Mouse (Mus musculus): Measurements from ENCODE around the gene Lhfp. TPM values are rescaled to one million over a fixed set of nuclear protein-coding genes. Genes with fewer than 3 reads are reported as not detected.

The Lhfp gene
- total and polyA plus RNA-seq, 2 experiments = 10.6 to 15.3 TPM

- H3K27ac ChIP-seq (replicated peaks; ENCODE audit: insufficient read depth, low read depth, low read length) = no peak overlapping the region
- DNase-seq (ENCODE audit: extremely low read depth, low read depth, low spot score) = no peak
- no peaks in the 10 kb centered on the region for H3K36me3 ChIP-seq (ENCODE audit: control insufficient read depth, insufficient read depth, low read length)
- no peak overlapping the region for H3K9ac ChIP-seq (ENCODE audit: low read depth, low read length)
- no peak overlapping the region for H3K4me3 ChIP-seq (ENCODE audit: insufficient read depth, low read depth, low read length)
- H3K4me1 ChIP-seq (ENCODE audit: control insufficient read depth, insufficient read depth, low read length) = no peaks in the 10 kb centered on the region
- H3K79me2 ChIP-seq (ENCODE audit: control insufficient read depth, insufficient read depth, low read length) = no peaks in the 10 kb centered on the region
- H3K27me3 ChIP-seq (ENCODE audit: control insufficient read depth, insufficient read depth, low read length) = no peaks in the 10 kb centered on the region
- TF ChIP-seq CTCF (IDR thresholded peaks at IDR 0.05; ENCODE audit: low read depth, low read length) = no peak
- TF ChIP-seq POLR2A (IDR thresholded peaks at IDR 0.05; ENCODE audit: extremely low read depth, insufficient read depth, low read length) = no peak
- whole genome bisulfite sequencing = 67% methylated on average over 10 of the region's 10 CpGs
Observed at GRCm38 (mm10) chr3:53201670-53202069, 160.3 kb downstream of the Lhfp start.

- 79% methylated on average over 6 of the region's 6 CpGs for WGBS
- H3K4me3 ChIP-seq (ENCODE audit: insufficient read depth, low read depth, low read length) = no peak overlapping the region
- H3K27ac ChIP-seq (replicated peaks; ENCODE audit: insufficient read depth, low read depth, low read length) = no peak overlapping the region
- no peak overlapping the region for H3K9ac ChIP-seq (ENCODE audit: low read depth, low read length)
- DNase-seq (ENCODE audit: extremely low read depth, low read depth, low spot score) = no peak
- H3K36me3 ChIP-seq (ENCODE audit: control insufficient read depth, insufficient read depth, low read length) = no peaks in the 10 kb centered on the region
- H3K4me1 ChIP-seq (ENCODE audit: control insufficient read depth, insufficient read depth, low read length) = no peaks in the 10 kb centered on the region
- no peaks in the 10 kb centered on the region for H3K27me3 ChIP-seq (ENCODE audit: control insufficient read depth, insufficient read depth, low read length)
- no peaks in the 10 kb centered on the region for H3K79me2 ChIP-seq (ENCODE audit: control insufficient read depth, insufficient read depth, low read length)
- TF ChIP-seq CTCF (IDR thresholded peaks at IDR 0.05; ENCODE audit: low read depth, low read length) (no peak), POLR2A (IDR thresholded peaks at IDR 0.05; ENCODE audit: extremely low read depth, insufficient read depth, low read length) (no peak)
Observed at GRCm38 (mm10) chr3:53202184-53202583, 160.9 kb downstream of the Lhfp start.

GRCm38 (mm10) chr3:53202698-53203097 lies 161.4 kb downstream of the Lhfp start:
- H3K36me3 ChIP-seq (ENCODE audit: control insufficient read depth, insufficient read depth, low read length) = no peaks in the 10 kb centered on the region
- H3K27ac ChIP-seq (replicated peaks; ENCODE audit: insufficient read depth, low read depth, low read length) = no peak overlapping the region
- H3K79me2 ChIP-seq (ENCODE audit: control insufficient read depth, insufficient read depth, low read length) = no peaks in the 10 kb centered on the region
- 80% methylated on average over 3 of the region's 3 CpGs for WGBS
- no peak for DNase-seq (ENCODE audit: extremely low read depth, low read depth, low spot score)
- TF ChIP-seq POLR2A (IDR thresholded peaks at IDR 0.05; ENCODE audit: extremely low read depth, insufficient read depth, low read length) (no peak), CTCF (IDR thresholded peaks at IDR 0.05; ENCODE audit: low read depth, low read length) (no peak)
- H3K4me3 ChIP-seq (ENCODE audit: insufficient read depth, low read depth, low read length) = no peak overlapping the region
- H3K27me3 ChIP-seq (ENCODE audit: control insufficient read depth, insufficient read depth, low read length) = no peaks in the 10 kb centered on the region
- no peak overlapping the region for H3K9ac ChIP-seq (ENCODE audit: low read depth, low read length)
- no peaks in the 10 kb centered on the region for H3K4me1 ChIP-seq (ENCODE audit: control insufficient read depth, insufficient read depth, low read length)

- no peaks in the 10 kb centered on the region for H3K79me2 ChIP-seq (ENCODE audit: control insufficient read depth, insufficient read depth, low read length)
- H3K27ac ChIP-seq (replicated peaks; ENCODE audit: insufficient read depth, low read depth, low read length) = no peak overlapping the region
- no peaks in the 10 kb centered on the region for H3K36me3 ChIP-seq (ENCODE audit: control insufficient read depth, insufficient read depth, low read length)
- no peak for DNase-seq (ENCODE audit: extremely low read depth, low read depth, low spot score)
- WGBS = 84% methylated on average over 5 of the region's 5 CpGs
- H3K9ac ChIP-seq (ENCODE audit: low read depth, low read length) = no peak overlapping the region
- no peaks in the 10 kb centered on the region for H3K4me1 ChIP-seq (ENCODE audit: control insufficient read depth, insufficient read depth, low read length)
- H3K4me3 ChIP-seq (ENCODE audit: insufficient read depth, low read depth, low read length) = no peak overlapping the region
- TF ChIP-seq CTCF (IDR thresholded peaks at IDR 0.05; ENCODE audit: low read depth, low read length) = no peak
- TF ChIP-seq POLR2A (IDR thresholded peaks at IDR 0.05; ENCODE audit: extremely low read depth, insufficient read depth, low read length) = no peak
- H3K27me3 ChIP-seq (ENCODE audit: control insufficient read depth, insufficient read depth, low read length) = no peaks in the 10 kb centered on the region
Observed at GRCm38 (mm10) chr3:53203656-53204055, 162.3 kb downstream of the Lhfp start.

- no peaks in the 10 kb centered on the region for H3K27me3 ChIP-seq (ENCODE audit: control insufficient read depth, insufficient read depth, low read length)
- 85% methylated on average over 7 of the region's 7 CpGs for WGBS
- no peaks in the 10 kb centered on the region for H3K36me3 ChIP-seq (ENCODE audit: control insufficient read depth, insufficient read depth, low read length)
- no peak overlapping the region for H3K27ac ChIP-seq (replicated peaks; ENCODE audit: insufficient read depth, low read depth, low read length)
- TF ChIP-seq POLR2A (IDR thresholded peaks at IDR 0.05; ENCODE audit: extremely low read depth, insufficient read depth, low read length) (no peak), CTCF (IDR thresholded peaks at IDR 0.05; ENCODE audit: low read depth, low read length) (no peak)
- DNase-seq (ENCODE audit: extremely low read depth, low read depth, low spot score) = no peak
- H3K4me3 ChIP-seq (ENCODE audit: insufficient read depth, low read depth, low read length) = no peak overlapping the region
- no peaks in the 10 kb centered on the region for H3K79me2 ChIP-seq (ENCODE audit: control insufficient read depth, insufficient read depth, low read length)
- no peaks in the 10 kb centered on the region for H3K4me1 ChIP-seq (ENCODE audit: control insufficient read depth, insufficient read depth, low read length)
- no peak overlapping the region for H3K9ac ChIP-seq (ENCODE audit: low read depth, low read length)
Observed at GRCm38 (mm10) chr3:53204348-53204984, 163.1 kb downstream of the Lhfp start.

GRCm38 (mm10) chr3:53204985-53205365 lies 163.6 kb downstream of the Lhfp start:
- DNase-seq (ENCODE audit: extremely low read depth, low read depth, low spot score) = no peak
- H3K27ac ChIP-seq (replicated peaks; ENCODE audit: insufficient read depth, low read depth, low read length) = no peak overlapping the region
- no peak overlapping the region for H3K4me3 ChIP-seq (ENCODE audit: insufficient read depth, low read depth, low read length)
- no peaks in the 10 kb centered on the region for H3K79me2 ChIP-seq (ENCODE audit: control insufficient read depth, insufficient read depth, low read length)
- no peaks in the 10 kb centered on the region for H3K4me1 ChIP-seq (ENCODE audit: control insufficient read depth, insufficient read depth, low read length)
- H3K9ac ChIP-seq (ENCODE audit: low read depth, low read length) = no peak overlapping the region
- WGBS = 91% methylated on average over 1 of the region's 1 CpGs
- no peaks in the 10 kb centered on the region for H3K27me3 ChIP-seq (ENCODE audit: control insufficient read depth, insufficient read depth, low read length)
- TF ChIP-seq CTCF (IDR thresholded peaks at IDR 0.05; ENCODE audit: low read depth, low read length) (no peak), POLR2A (IDR thresholded peaks at IDR 0.05; ENCODE audit: extremely low read depth, insufficient read depth, low read length) (no peak)
- no peaks in the 10 kb centered on the region for H3K36me3 ChIP-seq (ENCODE audit: control insufficient read depth, insufficient read depth, low read length)
